Mouse (Mus musculus) spleen, postnatal 10 days (tissue): ENCODE data around the gene Klhl5.

Experiments
- DNase-seq, 2 experiments: peaks; one replicate each; pipeline ENCODE4 v3.0.0; 2021 to 2022; ENCODE audit warnings: low spot score in 2 of 2

The Klhl5 gene

GRCm38 (mm10) chr5:65194441-65194840, 87.1 kb downstream of the Klhl5 start:
- DNase-seq, result no peak

GRCm38 (mm10) chr5:65199346-65200128, 92.2 kb downstream of the Klhl5 start, which contains the start of gene Wdr19:
Gene Wdr19 (plus strand): TSS chr5:65199696.
- DNase-seq, result peak; percentile 85 to 98

GRCm38 (mm10) chr5:65204726-65205125, 97.4 kb downstream of the Klhl5 start:
- no peak for DNase-seq

GRCm38 (mm10) chr5:65213321-65213720, 106.0 kb downstream of the Klhl5 start:
- peak; percentile 23 to 60 for DNase-seq
